Mouse (Mus musculus): ENCODE results near the gene Zpbp2. TPM values are rescaled to one million over a fixed set of nuclear protein-coding genes. Genes with fewer than 3 reads are reported as not detected.

Gene Zpbp2
- total and polyA plus RNA-seq, 3 experiments: 0.12 to 0.58 TPM; not detected in 1

GRCm38 (mm10) chr11:98581286-98582029 is 30.6 kb downstream of the Zpbp2 start:
- peak overlapping the region; percentile 99 for H3K27ac ChIP-seq (ENCODE audit: control insufficient read depth, low read depth, low read length)

GRCm38 (mm10) chr11:98582030-98582388 is 31.1 kb downstream of the Zpbp2 start:
- Histone ChIP-seq H3K9ac (ENCODE audit: control insufficient read depth, low read depth, low read length, poor library complexity, severe bottlenecking) (peak overlapping the region; percentile 75), H3K9me3 (replicated peaks; ENCODE audit: insufficient read depth, low read length) (no peaks in the 10 kb centered on the region), H3K36me3 (ENCODE audit: control insufficient read depth in 1 of 2, insufficient read depth in 2 of 2, low read length in 2 of 2) (peaks cover 2 to 56% of the 10 kb centered on the region in 2 experiments; a peak in 3 of 4 replicates), H3K4me3 (ENCODE audit: control insufficient read depth in 1 of 2, insufficient read depth in 1 of 2, low read depth in 2 of 2, low read length in 2 of 2) (peak overlapping the region; percentile 16 to 32; a peak in 3 of 4 replicates), H3K27me3 (ENCODE audit: control insufficient read depth in 1 of 2, insufficient read depth in 2 of 2, low read length in 2 of 2) (no peaks in the 10 kb centered on the region), H3K79me2 (ENCODE audit: control insufficient read depth, insufficient read depth, low read length, poor library complexity) (peaks cover 30% of the 10 kb centered on the region), H3K4me1 (ENCODE audit: control insufficient read depth in 1 of 2, insufficient read depth in 2 of 2, low read length in 2 of 2) (peaks cover 36 to 60% of the 10 kb centered on the region in 2 experiments), H3K27ac (ENCODE audit: control insufficient read depth, low read depth, low read length) (peak overlapping the region; percentile 99)
- no peak for DNase-seq (ENCODE audit: low read depth, low spot score)
- peak in 1 of 2 experiments; percentile 45; a peak in 2 of 4 replicates for TF ChIP-seq POLR2A (IDR thresholded peaks at IDR 0.05; ENCODE audit: control insufficient read depth in 1 of 2, insufficient read depth in 1 of 2, low read depth in 1 of 2, low read length in 2 of 2, poor library complexity in 1 of 2)
- peak in 2 of 3 experiments; percentile 16 to 25; a peak in 4 of 6 replicates for TF ChIP-seq CTCF (IDR thresholded peaks at IDR 0.05 in 2 of 3, conservative IDR thresholded peaks at IDR 0.05 in 1 of 3; ENCODE audit: control insufficient read depth in 1 of 3, insufficient read depth in 1 of 3, low read depth in 2 of 3, low read length in 3 of 3, poor library complexity in 1 of 3, severe bottlenecking in 1 of 3)
- no peak for TF ChIP-seq TCF12 (IDR thresholded peaks at IDR 0.05; ENCODE audit: low read depth, low read length)
- peak; percentile 28; the same call in 1 of the 2 replicates for TF ChIP-seq TAL1 (IDR thresholded peaks at IDR 0.05; ENCODE audit: low read length)
- TF ChIP-seq SIN3A (IDR thresholded peaks at IDR 0.05; ENCODE audit: low read length): 0 out of 2 replicates have a peak, but pooled peaks have one; percentile 18
- no peak for TF ChIP-seq ZNF384 (IDR thresholded peaks at IDR 0.05; ENCODE audit: low read depth, low read length)

More at GRCm38 (mm10) chr11:98581286-98582029, 30.6 kb downstream of the Zpbp2 start:
- Histone ChIP-seq H3K9me3 (replicated peaks; ENCODE audit: insufficient read depth, low read length) (no peaks in the 10 kb centered on the region), H3K27me3 (ENCODE audit: control insufficient read depth in 1 of 2, insufficient read depth in 2 of 2, low read length in 2 of 2) (no peaks in the 10 kb centered on the region), H3K4me3 (ENCODE audit: control insufficient read depth in 1 of 2, insufficient read depth in 1 of 2, low read depth in 2 of 2, low read length in 2 of 2) (peak overlapping the region; percentile 17 to 20; a peak in 3 of 4 replicates), H3K79me2 (ENCODE audit: control insufficient read depth, insufficient read depth, low read length, poor library complexity) (peaks cover 25% of the 10 kb centered on the region), H3K9ac (ENCODE audit: control insufficient read depth, low read depth, low read length, poor library complexity, severe bottlenecking) (peak overlapping the region; percentile 70), H3K36me3 (ENCODE audit: control insufficient read depth in 1 of 2, insufficient read depth in 2 of 2, low read length in 2 of 2) (peaks cover 2 to 56% of the 10 kb centered on the region in 2 experiments; a peak in 3 of 4 replicates), H3K4me1 (ENCODE audit: control insufficient read depth in 1 of 2, insufficient read depth in 2 of 2, low read length in 2 of 2) (peaks cover 36 to 63% of the 10 kb centered on the region in 2 experiments)
- peak; percentile 95 for DNase-seq (ENCODE audit: low read depth, low spot score)
- TF ChIP-seq GATA1 (IDR thresholded peaks at IDR 0.05; ENCODE audit: low read depth, low read length) (peak; percentile 94), ZNF384 (IDR thresholded peaks at IDR 0.05; ENCODE audit: low read depth, low read length) (peak; percentile 97), KAT2A (conservative IDR thresholded peaks at IDR 0.05; ENCODE audit: low read depth, low read length) (no peak), POLR2A (IDR thresholded peaks at IDR 0.05; ENCODE audit: control insufficient read depth in 1 of 2, insufficient read depth in 1 of 2, low read depth in 1 of 2, low read length in 2 of 2, poor library complexity in 1 of 2) (peak; percentile 59 to 84; a peak in 3 of 4 replicates), SIN3A (IDR thresholded peaks at IDR 0.05; ENCODE audit: low read length) (peak; percentile 77), NELFE (IDR thresholded peaks at IDR 0.05; ENCODE audit: low read depth, low read length) (peak; percentile 59; the same call in 1 of the 2 replicates), CHD2 (IDR thresholded peaks at IDR 0.05; ENCODE audit: low read length) (no peak), ZC3H11A (IDR thresholded peaks at IDR 0.05; ENCODE audit: low read depth, low read length) (no peak), MYC (IDR thresholded peaks at IDR 0.05; ENCODE audit: low read depth, low read length) (peak; percentile 46; the same call in 1 of the 2 replicates), CHD1 (IDR thresholded peaks at IDR 0.05; ENCODE audit: low read depth, low read length) (no peak), RCOR1 (IDR thresholded peaks at IDR 0.05; ENCODE audit: low read depth, low read length) (peak; percentile 62; the same call in 1 of the 2 replicates), TBP (IDR thresholded peaks at IDR 0.05; ENCODE audit: low read depth, low read length) (peak; percentile 90), ETS1 (IDR thresholded peaks at IDR 0.05; ENCODE audit: low read depth, low read length) (peak; percentile 82), TCF12 (IDR thresholded peaks at IDR 0.05; ENCODE audit: low read depth, low read length) (peak; percentile 72), JUND (IDR thresholded peaks at IDR 0.05; ENCODE audit: low read depth, low read length) (no peak), MAZ (IDR thresholded peaks at IDR 0.05; ENCODE audit: low read depth, low read length) (peak; percentile 38; the same call in 1 of the 2 replicates), BHLHE40 (IDR thresholded peaks at IDR 0.05; ENCODE audit: borderline replicate concordance, low read depth, low read length) (no peak), EP300 (IDR thresholded peaks at IDR 0.05; ENCODE audit: low read depth in 1 of 2, low read length in 2 of 2) (peak; percentile 40 to 69; a peak in 3 of 4 replicates), UBTF (IDR thresholded peaks at IDR 0.05; ENCODE audit: borderline replicate concordance, insufficient read depth, low read depth, low read length) (peak; percentile 65; the same call in 1 of the 2 replicates), HCFC1 (IDR thresholded peaks at IDR 0.05; ENCODE audit: low read depth, low read length) (peak; percentile 61; the same call in 1 of the 2 replicates)
